Mouse (Mus musculus) cerebellum, adult 2 months (tissue): ENCODE results near the gene Dnmbp. TPM values are rescaled to one million over a fixed set of nuclear protein-coding genes. Genes with fewer than 3 reads are reported as not detected.

Experiments
- DNase-seq, 2 experiments: peaks; one replicate each; pipeline ENCODE4 v3.0.0; 2021
- H3K27ac ChIP-seq: fragments of 200-500 bp; 2 replicates; pipeline ENCODE4 v1.5.1; 2012; ENCODE audit warnings: low read length, control low read depth, inconsistent platforms; ENCODE audit not compliant: insufficient read depth
- H3K27me3 ChIP-seq: fragments of 200-500 bp; 2 replicates; pipeline ENCODE4 v1.6.1; 2012; ENCODE audit warnings: inconsistent platforms, mild to moderate bottlenecking, low read length, moderate library complexity; ENCODE audit not compliant: control insufficient read depth, insufficient read depth
- H3K4me1 ChIP-seq: fragments of 200-500 bp; 2 replicates; pipeline ENCODE4 v1.6.1; 2011; ENCODE audit warnings: low read length; ENCODE audit not compliant: control insufficient read depth, insufficient read depth
- H3K4me3 ChIP-seq: fragments of 200-500 bp; replicated peaks from 2 replicates; pipeline ENCODE3; 2011; ENCODE audit warnings: mild to moderate bottlenecking, low read depth, low read length, control low read depth; ENCODE audit not compliant: insufficient read depth
- CTCF ChIP-seq: fragments of 200-500 bp; IDR thresholded peaks from 2 replicates; pipeline ENCODE4 v1.5.1; 2011; ENCODE audit warnings: low read depth, mild to moderate bottlenecking, control low read depth, low read length, moderate library complexity, borderline replicate concordance; ENCODE audit not compliant: insufficient read depth
- POLR2A ChIP-seq: fragments of 200-500 bp; IDR thresholded peaks from 2 replicates; pipeline ENCODE4 v1.6.1; 2011; ENCODE audit warnings: low read length, control low read depth, borderline replicate concordance; ENCODE audit not compliant: insufficient read depth
- WGBS: fragments of 180-500 bp; shearing (Covaris S2); methylation state at CpG from one replicate; pipeline ENCODE4 v1.1.7; 2018; 5-methylcytosine and 5-hydroxymethylcytosine counted together
- polyA plus RNA-seq: library from polyadenylated mRNA; depleted of rRNA; stranded (reverse); fragments of >200 nt; gene quantifications from 2 replicates; pipeline ENCODE4 v1.2.3, GENCODE M21; 2012; rRNA removed

The Dnmbp gene
- polyA plus RNA-seq, 1 experiment, result 13.3 TPM

- H3K27ac ChIP-seq, result no peak overlapping the region
- DNase-seq, result no peak
- no peaks in the 10 kb centered on the region for H3K4me1 ChIP-seq
- peak overlapping the region; percentile 36 for H3K4me3 ChIP-seq
- H3K27me3 ChIP-seq, result no peaks in the 10 kb centered on the region
- WGBS, result 54% methylated on average over 14 of the region's 14 CpGs
- no peak for TF ChIP-seq POLR2A
- no peak for TF ChIP-seq CTCF
Observed at GRCm38 (mm10) chr19:43815661-43816414, 124.2 kb downstream of the Dnmbp start.

- no peak overlapping the region for H3K27ac ChIP-seq
- H3K4me1 ChIP-seq, result no peaks in the 10 kb centered on the region
- H3K27me3 ChIP-seq, result no peaks in the 10 kb centered on the region
- WGBS, result 88% methylated on average over 10 of the region's 10 CpGs
- H3K4me3 ChIP-seq, result no peak overlapping the region
- TF ChIP-seq POLR2A, result no peak
- no peak for DNase-seq
Observed at GRCm38 (mm10) chr19:43813315-43813714, 126.7 kb downstream of the Dnmbp start.

GRCm38 (mm10) chr19:43811419-43811818 lies 128.6 kb downstream of the Dnmbp start:
- Histone ChIP-seq H3K27ac (no peak overlapping the region), H3K4me1 (no peaks in the 10 kb centered on the region), H3K4me3 (no peak overlapping the region), H3K27me3 (no peaks in the 10 kb centered on the region)
- 96% methylated on average over 4 of the region's 4 CpGs for WGBS
- TF ChIP-seq CTCF (no peak), POLR2A (no peak)
- no peak for DNase-seq

GRCm38 (mm10) chr19:43809331-43809730 lies 130.7 kb downstream of the Dnmbp start:
- TF ChIP-seq CTCF, result no peak
- TF ChIP-seq POLR2A, result no peak

GRCm38 (mm10) chr19:43803866-43804265 lies 136.1 kb downstream of the Dnmbp start:
- Histone ChIP-seq H3K4me1 (no peaks in the 10 kb centered on the region), H3K27ac (no peak overlapping the region), H3K4me3 (no peak overlapping the region), H3K27me3 (no peaks in the 10 kb centered on the region)
- WGBS, result 85% methylated on average over 10 of the region's 10 CpGs
- TF ChIP-seq POLR2A, result no peak
- TF ChIP-seq CTCF, result no peak
- no peak for DNase-seq

More at GRCm38 (mm10) chr19:43809331-43809730, 130.7 kb downstream of the Dnmbp start:
- no peak for DNase-seq
- Histone ChIP-seq H3K27me3 (no peaks in the 10 kb centered on the region), H3K4me3 (no peak overlapping the region), H3K27ac (no peak overlapping the region), H3K4me1 (no peaks in the 10 kb centered on the region)
- WGBS, result 38% methylated on average over 4 of the region's 4 CpGs

- Histone ChIP-seq H3K4me1 (no peaks in the 10 kb centered on the region), H3K27ac (no peak overlapping the region), H3K4me3 (no peak overlapping the region), H3K27me3 (no peaks in the 10 kb centered on the region)
- TF ChIP-seq CTCF, result no peak
- no peak for TF ChIP-seq POLR2A
- 78% methylated on average over 9 of the region's 9 CpGs for WGBS
- no peak for DNase-seq
Observed at GRCm38 (mm10) chr19:43801427-43802051, 138.5 kb downstream of the Dnmbp start.

GRCm38 (mm10) chr19:43797216-43797615 lies 142.8 kb downstream of the Dnmbp start:
- Histone ChIP-seq H3K4me1 (no peaks in the 10 kb centered on the region), H3K27ac (no peak overlapping the region), H3K4me3 (no peak overlapping the region), H3K27me3 (no peaks in the 10 kb centered on the region)
- DNase-seq, result no peak
- 72% methylated on average over 5 of the region's 5 CpGs for WGBS
- TF ChIP-seq POLR2A (no peak), CTCF (no peak)

Other genes starting within 250 kb of the Dnmbp start
- 9.1 and 9.3 TPM in 2 replicates for gene Cutc, start 187.2 kb downstream of the Dnmbp start, polyA plus RNA-seq
- gene Cox15, start 187.2 kb downstream of the Dnmbp start, polyA plus RNA-seq, result 19.1 and 20.2 TPM in 2 replicates
- gene Abcc2, start 158.0 kb downstream of the Dnmbp start, polyA plus RNA-seq, result 0.05 and 0.19 TPM in 2 replicates
- 0.16 and 0.36 TPM in 2 replicates for gene Cpn1, start 46.4 kb upstream of the Dnmbp start, polyA plus RNA-seq
- gene Cyp2c23, start 89.0 kb upstream of the Dnmbp start, polyA plus RNA-seq, result not detected in 2 replicates
- gene Erlin1, start 129.6 kb upstream of the Dnmbp start, polyA plus RNA-seq, result 12.3 and 12.6 TPM in 2 replicates
- 78.8 and 82.7 TPM in 2 replicates for gene Chuk, start 167.3 kb upstream of the Dnmbp start, polyA plus RNA-seq
- gene Cwf19l1, start 195.7 kb upstream of the Dnmbp start, polyA plus RNA-seq, result 26.3 and 28.8 TPM in 2 replicates
- 81.0 and 82.4 TPM in 2 replicates for gene Bloc1s2, start 206.3 kb upstream of the Dnmbp start, polyA plus RNA-seq